Mouse (Mus musculus): ENCODE measurements around the gene Urod. TPM values are rescaled to one million over a fixed set of nuclear protein-coding genes. Genes with fewer than 3 reads are reported as not detected.

Urod gene
- polyA plus RNA-seq, 1 experiment from 2014 or later, result 107 TPM

DNA sequence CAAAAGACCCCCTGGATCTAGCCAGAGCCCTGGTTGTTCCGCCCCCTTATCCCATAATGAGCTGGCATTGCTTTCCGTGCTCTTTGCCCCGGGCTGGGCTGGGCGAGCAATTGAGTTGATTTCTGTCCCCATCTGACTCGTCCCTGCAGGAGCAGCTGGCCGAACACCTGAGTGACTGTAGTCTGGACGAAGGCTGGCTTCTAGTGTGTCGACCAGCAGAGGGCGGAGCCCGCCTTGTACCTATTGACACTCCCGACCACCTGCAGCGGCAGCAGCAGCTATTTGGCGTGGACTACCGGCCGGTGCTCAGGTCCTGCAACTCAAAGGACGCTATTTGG is 1.6 kb upstream of the Urod start:
- ATAC-seq (ENCODE audit: low FRiP score, low TSS enrichment), result peak; percentile 28
- H3K4me1 ChIP-seq (ENCODE audit: insufficient read depth, low read length), result peaks cover 23% of the 10 kb centered on the region
- H3K4me2 ChIP-seq (replicated peaks; ENCODE audit: low read depth, low read length), result peak overlapping the region; percentile 98
- peak overlapping the region; percentile 75 for H3K27ac ChIP-seq (ENCODE audit: low read length)
- H3K27me3 ChIP-seq (ENCODE audit: insufficient read depth, low read length), result no peaks in the 10 kb centered on the region
- peaks cover 12% of the 10 kb centered on the region; the same call in 1 of the 2 replicates for H3K36me3 ChIP-seq (ENCODE audit: insufficient read depth, low read length)
- H3K9me3 ChIP-seq (ENCODE audit: low read length), result no peaks in the 10 kb centered on the region
- H3K4me3 ChIP-seq (ENCODE audit: low read length), result peak overlapping the region; percentile 89
- peak overlapping the region; percentile 83 for H3K9ac ChIP-seq (replicated peaks; ENCODE audit: low read length)
- WGBS, result 0% methylated on average over 16 of the region's 16 CpGs

DNA sequence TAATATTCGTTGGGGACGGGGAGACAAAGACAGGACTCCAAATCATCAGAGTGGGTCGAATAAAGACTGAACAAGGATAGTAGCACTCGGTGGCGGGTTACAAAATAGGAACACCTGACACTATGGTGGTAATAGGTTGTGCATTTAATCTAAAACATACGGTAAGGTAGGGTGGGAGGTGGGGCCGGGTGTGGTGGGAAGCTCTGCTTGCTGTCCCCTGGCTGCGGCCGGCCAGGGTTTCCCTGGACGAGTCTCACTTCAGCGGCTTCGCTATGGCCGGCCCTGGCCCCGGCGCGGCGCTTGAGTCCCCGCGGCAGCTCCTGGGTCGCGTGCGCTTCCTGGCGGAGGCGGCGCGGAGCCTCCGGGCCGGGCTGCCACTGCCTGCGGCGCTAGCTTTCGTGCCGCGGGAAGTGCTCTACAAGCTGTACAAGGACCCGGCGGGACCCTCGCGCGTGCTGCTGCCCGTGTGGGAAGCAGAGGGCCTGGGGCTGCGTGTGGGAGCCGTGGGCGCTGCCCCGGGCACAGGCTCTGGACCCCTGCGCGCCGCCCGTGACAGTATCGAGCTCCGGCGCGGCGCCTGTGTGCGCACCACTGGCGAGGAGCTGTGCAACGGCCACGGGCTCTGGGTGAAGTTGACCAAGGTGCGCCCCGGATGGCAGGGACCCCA is 1.1 kb upstream of the Urod start, which contains the start of gene Hectd3:
Gene Hectd3, plus strand, starts transcription at position 187 of the 667 bp plus-strand sequence.
- WGBS, result under 1% methylated on average over 58 of the region's 58 CpGs
- peak; percentile 73 for ATAC-seq (ENCODE audit: low FRiP score, low TSS enrichment)
- H3K4me3 ChIP-seq (ENCODE audit: low read length), result peak within 1 kb of the TSS; percentile 89

DNA sequence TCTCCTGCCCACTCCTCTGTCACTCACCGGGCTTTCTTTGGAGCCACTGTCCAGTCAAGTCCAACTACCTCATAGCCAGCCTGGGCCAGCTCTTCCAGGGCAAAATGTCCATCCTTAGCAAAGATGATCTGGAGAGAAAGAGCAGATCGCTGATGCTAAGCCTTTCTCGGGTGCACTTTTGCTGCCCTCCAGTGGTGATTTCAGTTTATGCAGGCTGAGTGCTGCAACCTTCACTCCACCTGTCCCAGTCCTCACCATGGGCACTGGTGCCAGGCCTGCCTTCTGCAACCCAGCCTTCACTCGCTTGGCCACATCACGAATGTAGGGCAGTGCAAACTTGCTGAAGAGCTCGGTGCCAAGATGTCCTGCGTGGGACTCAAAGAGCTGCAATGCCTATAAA is 2.8 kb downstream of the Urod start:
- no peak overlapping the region for H3K9ac ChIP-seq (replicated peaks; ENCODE audit: low read length)
- no peaks in the 10 kb centered on the region for H3K27me3 ChIP-seq (ENCODE audit: insufficient read depth, low read length)
- H3K9me3 ChIP-seq (ENCODE audit: low read length), result no peaks in the 10 kb centered on the region
- H3K36me3 ChIP-seq (ENCODE audit: insufficient read depth, low read length), result peaks cover 3% of the 10 kb centered on the region; the same call in 1 of the 2 replicates
- no peak overlapping the region for H3K27ac ChIP-seq (ENCODE audit: low read length)
- peaks cover 23% of the 10 kb centered on the region for H3K4me1 ChIP-seq (ENCODE audit: insufficient read depth, low read length)
- ATAC-seq (ENCODE audit: low FRiP score, low TSS enrichment), result no peak
- no peak overlapping the region for H3K4me2 ChIP-seq (replicated peaks; ENCODE audit: low read depth, low read length)
- WGBS, result 15% methylated on average over 7 of the region's 7 CpGs
- H3K4me3 ChIP-seq (ENCODE audit: low read length), result no peak overlapping the region

More for the DNA sequence above, 1.1 kb upstream of the Urod start, which contains the start of gene Hectd3:
- peaks cover 9% of the 10 kb centered on the region; the same call in 1 of the 2 replicates for H3K36me3 ChIP-seq (ENCODE audit: insufficient read depth, low read length)
- H3K4me2 ChIP-seq (replicated peaks; ENCODE audit: low read depth, low read length), result peak within 1 kb of the TSS; percentile 98
- peak within 1 kb of the TSS; percentile 75 for H3K27ac ChIP-seq (ENCODE audit: low read length)
- peak within 1 kb of the TSS; percentile 83 for H3K9ac ChIP-seq (replicated peaks; ENCODE audit: low read length)
- peaks cover 23% of the 10 kb centered on the region for H3K4me1 ChIP-seq (ENCODE audit: insufficient read depth, low read length)
- H3K27me3 ChIP-seq (ENCODE audit: insufficient read depth, low read length), result no peaks in the 10 kb centered on the region
- H3K9me3 ChIP-seq (ENCODE audit: low read length), result no peaks in the 10 kb centered on the region

DNA sequence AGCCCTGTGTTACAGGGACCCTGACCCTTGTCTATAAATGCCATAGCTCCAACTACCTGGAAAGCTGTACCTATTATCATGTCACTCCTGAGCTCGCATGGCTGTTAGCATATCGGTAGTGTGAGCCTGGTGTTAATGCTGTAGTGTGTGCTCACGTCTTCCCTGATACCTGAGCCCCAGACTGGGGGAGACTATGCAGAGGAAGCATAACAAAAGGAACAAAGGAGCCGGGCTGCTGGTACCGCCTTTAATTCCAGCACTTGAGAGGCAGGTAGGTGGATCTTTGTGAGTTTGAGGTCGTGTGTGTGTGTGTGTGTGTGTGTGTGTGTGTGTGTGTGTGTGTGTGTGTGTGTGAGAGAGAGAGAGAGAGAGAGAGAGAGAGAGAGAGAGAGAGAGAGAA is 4.5 kb downstream of the Urod start:
- ATAC-seq (ENCODE audit: low FRiP score, low TSS enrichment), result no peak
- no peaks in the 10 kb centered on the region for H3K9me3 ChIP-seq (ENCODE audit: low read length)
- H3K9ac ChIP-seq (replicated peaks; ENCODE audit: low read length), result no peak overlapping the region
- WGBS, result 63% methylated on average over 6 of the region's 6 CpGs
- H3K27me3 ChIP-seq (ENCODE audit: insufficient read depth, low read length), result no peaks in the 10 kb centered on the region
- H3K36me3 ChIP-seq (ENCODE audit: insufficient read depth, low read length), result peaks cover 3% of the 10 kb centered on the region; the same call in 1 of the 2 replicates
- no peak overlapping the region for H3K4me2 ChIP-seq (replicated peaks; ENCODE audit: low read depth, low read length)
- H3K4me1 ChIP-seq (ENCODE audit: insufficient read depth, low read length), result peaks cover 13% of the 10 kb centered on the region
- H3K4me3 ChIP-seq (ENCODE audit: low read length), result no peak overlapping the region
- H3K27ac ChIP-seq (ENCODE audit: low read length), result no peak overlapping the region

DNA sequence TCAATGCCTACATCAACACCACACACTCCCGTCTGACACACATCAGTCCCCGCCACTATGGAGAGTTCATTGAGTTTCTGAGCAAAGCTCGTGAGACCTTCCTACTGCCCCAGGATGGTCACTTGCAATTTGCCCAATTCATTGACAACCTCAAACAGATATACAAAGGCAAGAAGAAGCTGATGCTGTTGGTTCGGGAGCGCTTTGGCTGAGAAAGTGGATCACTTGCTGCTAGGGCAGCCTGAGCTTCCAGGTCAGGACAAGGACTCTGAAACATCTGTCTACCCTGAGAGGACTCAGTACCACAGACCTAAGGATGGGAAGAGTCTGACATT is 7.1 kb downstream of the Urod start:
- Histone ChIP-seq H3K9me3 (ENCODE audit: low read length) (no peaks in the 10 kb centered on the region), H3K4me1 (ENCODE audit: insufficient read depth, low read length) (no peaks in the 10 kb centered on the region), H3K4me3 (ENCODE audit: low read length) (no peak overlapping the region), H3K27ac (ENCODE audit: low read length) (no peak overlapping the region), H3K9ac (replicated peaks; ENCODE audit: low read length) (no peak overlapping the region), H3K36me3 (ENCODE audit: insufficient read depth, low read length) (peaks cover 3% of the 10 kb centered on the region; the same call in 1 of the 2 replicates), H3K4me2 (replicated peaks; ENCODE audit: low read depth, low read length) (no peak overlapping the region), H3K27me3 (ENCODE audit: insufficient read depth, low read length) (no peaks in the 10 kb centered on the region)
- WGBS, result 73% methylated on average over 5 of the region's 5 CpGs
- ATAC-seq (ENCODE audit: low FRiP score, low TSS enrichment), result no peak

DNA sequence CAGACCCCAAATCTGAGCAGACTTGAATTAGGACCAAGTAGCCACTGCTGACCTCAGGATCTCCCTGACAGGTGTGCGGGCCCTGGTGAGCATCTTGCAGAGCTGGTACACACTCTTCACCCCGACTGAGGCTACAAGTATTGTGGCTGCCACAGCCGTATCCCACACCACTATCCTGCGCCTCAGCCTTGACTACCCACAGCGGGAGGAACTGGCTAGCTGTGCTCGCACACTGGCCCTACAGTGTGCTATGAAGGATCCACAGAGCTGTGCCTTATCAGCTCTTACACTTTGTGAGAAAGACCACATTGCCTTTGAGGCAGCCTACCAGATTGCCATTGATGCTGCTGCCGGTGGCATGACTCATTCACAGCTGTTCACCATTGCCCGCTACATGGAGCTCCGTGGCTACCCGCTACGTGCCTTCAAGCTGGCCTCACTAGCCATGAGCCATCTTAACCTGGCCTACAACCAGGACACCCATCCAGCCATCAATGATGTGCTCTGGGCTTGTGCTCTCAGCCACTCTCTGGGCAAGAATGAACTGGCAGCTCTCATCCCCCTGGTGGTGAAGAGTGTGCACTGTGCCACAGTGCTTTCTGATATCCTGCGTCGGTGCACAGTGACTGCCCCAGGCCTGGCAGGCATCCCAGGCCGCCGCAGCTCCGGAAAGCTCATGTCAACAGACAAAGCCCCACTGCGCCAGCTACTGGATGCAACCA is 7.7 kb downstream of the Urod start:
- WGBS, result 67% methylated on average over 17 of the region's 17 CpGs
- Histone ChIP-seq H3K4me3 (ENCODE audit: low read length) (no peak overlapping the region), H3K9ac (replicated peaks; ENCODE audit: low read length) (no peak overlapping the region), H3K4me2 (replicated peaks; ENCODE audit: low read depth, low read length) (no peak overlapping the region), H3K9me3 (ENCODE audit: low read length) (no peaks in the 10 kb centered on the region), H3K27me3 (ENCODE audit: insufficient read depth, low read length) (no peaks in the 10 kb centered on the region), H3K27ac (ENCODE audit: low read length) (no peak overlapping the region), H3K4me1 (ENCODE audit: insufficient read depth, low read length) (no peaks in the 10 kb centered on the region), H3K36me3 (ENCODE audit: insufficient read depth, low read length) (peaks cover 3% of the 10 kb centered on the region; the same call in 1 of the 2 replicates)
- peak; percentile 65 for ATAC-seq (ENCODE audit: low FRiP score, low TSS enrichment)

DNA sequence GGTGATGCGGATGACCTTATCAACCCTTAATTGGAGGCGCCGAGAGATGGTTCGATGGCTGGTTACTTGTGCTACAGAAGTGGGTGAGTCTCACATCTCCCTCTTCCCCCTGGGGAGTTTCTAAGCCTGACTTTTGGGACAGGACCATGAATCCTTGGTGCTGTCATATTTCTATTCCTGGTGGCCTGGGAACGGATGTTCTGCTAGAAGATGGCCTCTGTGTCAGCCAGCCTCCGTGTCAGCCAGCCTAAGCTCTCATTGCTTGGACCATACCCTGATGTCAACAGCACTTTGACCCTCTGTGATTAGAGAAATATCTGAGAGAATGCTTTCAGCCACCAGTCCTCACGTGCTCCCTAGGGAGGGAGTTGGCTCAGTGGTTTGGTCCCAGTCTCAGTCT is 8.5 kb downstream of the Urod start:
- H3K27me3 ChIP-seq (ENCODE audit: insufficient read depth, low read length), result no peaks in the 10 kb centered on the region
- no peaks in the 10 kb centered on the region for H3K4me1 ChIP-seq (ENCODE audit: insufficient read depth, low read length)
- H3K36me3 ChIP-seq (ENCODE audit: insufficient read depth, low read length), result peaks cover 3% of the 10 kb centered on the region; the same call in 1 of the 2 replicates
- H3K9ac ChIP-seq (replicated peaks; ENCODE audit: low read length), result no peak overlapping the region
- no peak overlapping the region for H3K4me3 ChIP-seq (ENCODE audit: low read length)
- H3K4me2 ChIP-seq (replicated peaks; ENCODE audit: low read depth, low read length), result no peak overlapping the region
- 88% methylated on average over 7 of the region's 7 CpGs for WGBS
- H3K27ac ChIP-seq (ENCODE audit: low read length), result no peak overlapping the region
- H3K9me3 ChIP-seq (ENCODE audit: low read length), result no peaks in the 10 kb centered on the region
- ATAC-seq (ENCODE audit: low FRiP score, low TSS enrichment), result no peak

DNA sequence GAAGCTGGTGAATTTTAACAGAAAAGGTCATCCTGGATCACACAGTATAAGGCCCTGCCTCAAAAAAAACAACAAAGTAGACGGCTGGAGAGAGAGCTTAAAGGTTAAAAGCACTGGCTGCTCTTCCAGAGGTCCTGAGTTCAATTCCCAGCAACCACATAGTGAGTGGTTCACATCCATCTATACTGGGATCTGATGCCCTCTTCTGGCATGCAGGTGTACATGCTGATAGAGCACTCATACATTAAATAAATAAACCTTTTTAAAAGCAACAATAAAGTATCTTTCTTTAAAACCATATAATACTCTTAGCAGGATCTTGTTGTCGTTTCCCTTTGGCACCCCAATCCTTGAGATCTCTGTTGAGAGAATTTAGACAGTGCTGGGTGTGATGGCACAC is 17.7 kb downstream of the Urod start:
- ATAC-seq (ENCODE audit: low FRiP score, low TSS enrichment), result no peak
- Histone ChIP-seq H3K4me1 (ENCODE audit: insufficient read depth, low read length) (no peaks in the 10 kb centered on the region), H3K9ac (replicated peaks; ENCODE audit: low read length) (no peak overlapping the region), H3K27ac (ENCODE audit: low read length) (no peak overlapping the region), H3K4me2 (replicated peaks; ENCODE audit: low read depth, low read length) (no peak overlapping the region), H3K9me3 (ENCODE audit: low read length) (no peaks in the 10 kb centered on the region), H3K36me3 (ENCODE audit: insufficient read depth, low read length) (peaks cover 11% of the 10 kb centered on the region; the same call in 1 of the 2 replicates), H3K4me3 (ENCODE audit: low read length) (no peak overlapping the region), H3K27me3 (ENCODE audit: insufficient read depth, low read length) (no peaks in the 10 kb centered on the region)
- 52% methylated on average over 2 of the region's 2 CpGs for WGBS

DNA sequence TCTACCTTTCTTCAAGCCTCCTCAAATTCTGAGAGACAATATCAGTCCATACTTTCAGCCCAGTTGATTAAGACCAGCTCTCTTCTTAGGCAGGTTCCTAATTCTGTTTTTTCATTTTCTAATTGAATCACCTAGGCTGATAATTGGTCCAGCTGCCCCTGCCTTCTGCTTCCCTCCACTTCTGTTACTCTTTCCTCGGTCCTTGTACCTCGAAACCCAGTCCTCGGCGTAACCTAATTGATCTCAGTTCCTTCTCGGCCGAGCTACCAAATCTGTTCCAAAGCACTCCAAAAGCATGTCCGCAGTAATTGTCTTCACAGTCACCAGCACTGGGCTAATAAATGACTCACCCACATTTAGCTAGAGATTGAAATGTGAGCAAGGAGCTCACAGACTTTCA is 39.3 kb downstream of the Urod start:
- no peaks in the 10 kb centered on the region for H3K27me3 ChIP-seq (ENCODE audit: insufficient read depth, low read length)
- H3K9ac ChIP-seq (replicated peaks; ENCODE audit: low read length), result no peak overlapping the region
- WGBS, result 77% methylated on average over 7 of the region's 7 CpGs
- no peak overlapping the region for H3K4me2 ChIP-seq (replicated peaks; ENCODE audit: low read depth, low read length)
- no peak overlapping the region for H3K4me3 ChIP-seq (ENCODE audit: low read length)
- no peaks in the 10 kb centered on the region for H3K4me1 ChIP-seq (ENCODE audit: insufficient read depth, low read length)
- no peak for ATAC-seq (ENCODE audit: low FRiP score, low TSS enrichment)
- H3K9me3 ChIP-seq (ENCODE audit: low read length), result no peaks in the 10 kb centered on the region
- H3K36me3 ChIP-seq (ENCODE audit: insufficient read depth, low read length), result no peaks in the 10 kb centered on the region
- H3K27ac ChIP-seq (ENCODE audit: low read length), result no peak overlapping the region

DNA sequence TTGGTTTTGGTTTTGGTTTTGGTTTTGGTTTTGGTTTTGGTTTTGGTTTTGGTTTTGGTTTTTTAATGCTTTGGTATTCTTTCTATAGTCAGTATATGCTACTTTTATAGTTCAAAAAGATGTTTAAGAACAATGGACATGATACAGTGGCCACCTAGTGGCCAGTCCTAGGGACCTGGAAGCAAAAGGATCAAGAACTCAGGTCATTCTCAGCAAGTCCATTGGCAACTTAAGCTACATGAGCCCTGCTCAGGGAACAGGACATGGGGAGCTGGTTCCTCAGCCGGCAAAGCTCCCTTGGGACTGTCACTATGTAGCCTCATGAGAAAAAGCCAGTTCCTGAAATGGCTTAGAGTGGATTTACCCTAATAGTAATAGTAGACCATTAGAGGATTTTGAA is 42.6 kb downstream of the Urod start:
- WGBS, result 30% methylated on average over 1 of the region's 1 CpGs
- H3K36me3 ChIP-seq (ENCODE audit: insufficient read depth, low read length), result no peaks in the 10 kb centered on the region
- H3K9ac ChIP-seq (replicated peaks; ENCODE audit: low read length), result no peak overlapping the region
- no peaks in the 10 kb centered on the region for H3K9me3 ChIP-seq (ENCODE audit: low read length)
- H3K4me1 ChIP-seq (ENCODE audit: insufficient read depth, low read length), result no peaks in the 10 kb centered on the region
- no peak overlapping the region for H3K4me2 ChIP-seq (replicated peaks; ENCODE audit: low read depth, low read length)
- H3K27me3 ChIP-seq (ENCODE audit: insufficient read depth, low read length), result no peaks in the 10 kb centered on the region
- H3K4me3 ChIP-seq (ENCODE audit: low read length), result no peak overlapping the region
- no peak overlapping the region for H3K27ac ChIP-seq (ENCODE audit: low read length)
- no peak for ATAC-seq (ENCODE audit: low FRiP score, low TSS enrichment)
